Mouse (Mus musculus): Measurements from ENCODE around the gene Ndufaf3. TPM values are rescaled to one million over a fixed set of nuclear protein-coding genes. Genes with fewer than 3 reads are reported as not detected.
"Not testable (repeated sequence)": the region's sequence is repeated elsewhere in the genome, so short reads cannot be mapped to it uniquely, and the experiment has no call there.

The Ndufaf3 gene
- polyA plus RNA-seq (2015; fragmentation: Nextera tagmentation; extraction: Ambion mirVana) = 33.6 and 40.4 TPM in 2 replicates

DNA sequence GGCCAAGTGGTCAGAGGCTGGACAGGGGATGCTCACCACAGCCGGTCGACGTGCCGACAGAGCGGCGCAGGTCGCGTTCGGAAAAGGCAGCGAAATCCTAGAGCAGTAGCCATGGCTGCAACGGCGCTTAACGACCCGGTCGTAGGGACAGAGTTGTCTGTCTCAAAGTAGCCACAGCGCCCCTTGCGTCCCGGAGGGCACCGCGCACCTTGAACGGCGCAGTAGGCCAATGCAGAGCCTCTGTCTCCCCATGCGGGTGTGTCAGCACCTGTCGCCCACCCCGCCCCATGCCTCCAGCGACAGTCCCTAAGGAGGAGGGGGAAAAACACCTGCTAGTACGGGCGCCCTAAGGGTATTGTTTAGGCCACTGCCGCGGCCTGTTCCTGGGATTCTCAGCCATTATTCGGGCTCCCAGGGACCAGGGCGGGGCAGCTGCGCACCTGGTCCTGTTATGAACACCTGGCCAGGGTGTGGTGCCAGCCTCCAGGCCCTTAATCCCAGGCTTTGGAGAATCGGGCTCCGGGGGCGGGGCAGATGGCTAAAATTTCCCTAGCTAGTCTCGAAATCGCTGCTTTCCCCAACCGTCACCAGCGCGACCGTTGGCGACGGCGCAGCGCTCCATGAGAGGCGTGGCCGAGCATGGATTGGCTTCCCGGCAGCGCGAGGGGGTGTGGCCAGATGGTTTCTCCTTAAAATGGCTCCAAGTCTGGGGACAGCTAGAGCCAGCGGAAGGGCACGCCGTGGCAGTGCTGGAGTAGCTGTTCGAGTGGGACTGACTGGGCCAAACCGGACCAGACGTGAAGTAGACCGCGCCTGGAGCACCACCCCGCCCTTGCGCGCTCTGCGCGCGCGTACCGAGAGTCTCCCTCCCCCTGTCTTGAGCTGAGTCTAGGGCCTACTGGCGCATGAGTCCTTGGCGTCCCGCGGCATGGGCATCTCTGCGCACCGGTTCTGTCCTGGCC, at the start of gene Ndufaf3:
Gene Ndufaf3 (minus strand): TSS at position 620 of the 962 bp plus-strand sequence.
- Histone ChIP-seq H3K4me2 (peak within 1 kb of the TSS; percentile 98), H3K27me3 (no peaks in the 10 kb centered on the region), H3K36me3 (peaks cover 50% of the 10 kb centered on the region), H3K9me3 (no peaks in the 10 kb centered on the region), H3K4me3 (peak within 1 kb of the TSS; percentile 74), H3K4me1 (peaks cover 42% of the 10 kb centered on the region), H3K27ac (peak within 1 kb of the TSS; percentile 96), H3K9ac (peak within 1 kb of the TSS; percentile 77)
- under 1% methylated on average over 73 of the region's 73 CpGs for WGBS
- peak; percentile 84 for ATAC-seq (ENCODE audit: insufficient number of reproducible peaks, low FRiP score, low TSS enrichment, low read depth)

- no peak overlapping the region for H3K4me2 ChIP-seq
- H3K27me3 ChIP-seq = no peaks in the 10 kb centered on the region
- H3K9ac ChIP-seq = no peak overlapping the region
- no peak overlapping the region for H3K4me3 ChIP-seq
- no peak overlapping the region for H3K27ac ChIP-seq
- 91% methylated on average over 10 of the region's 10 CpGs for WGBS
- peaks cover 87% of the 10 kb centered on the region for H3K36me3 ChIP-seq
- no peaks in the 10 kb centered on the region for H3K4me1 ChIP-seq
- no peaks in the 10 kb centered on the region for H3K9me3 ChIP-seq
- no peak for ATAC-seq (ENCODE audit: insufficient number of reproducible peaks, low FRiP score, low TSS enrichment, low read depth)
Observed at GRCm38 (mm10) chr9:108611488-108611887, 44.3 kb upstream of the Ndufaf3 start.

- H3K4me3 ChIP-seq = no peak overlapping the region
- peaks cover 94% of the 10 kb centered on the region for H3K36me3 ChIP-seq
- no peaks in the 10 kb centered on the region for H3K9me3 ChIP-seq
- H3K9ac ChIP-seq = no peak overlapping the region
- WGBS = 83% methylated on average over 4 of the region's 4 CpGs
- ATAC-seq (ENCODE audit: insufficient number of reproducible peaks, low FRiP score, low TSS enrichment, low read depth) = no peak
- no peak overlapping the region for H3K27ac ChIP-seq
- no peak overlapping the region for H3K4me2 ChIP-seq
- H3K4me1 ChIP-seq = no peaks in the 10 kb centered on the region
- no peaks in the 10 kb centered on the region for H3K27me3 ChIP-seq
Observed at GRCm38 (mm10) chr9:108608889-108609288, 41.7 kb upstream of the Ndufaf3 start.

DNA sequence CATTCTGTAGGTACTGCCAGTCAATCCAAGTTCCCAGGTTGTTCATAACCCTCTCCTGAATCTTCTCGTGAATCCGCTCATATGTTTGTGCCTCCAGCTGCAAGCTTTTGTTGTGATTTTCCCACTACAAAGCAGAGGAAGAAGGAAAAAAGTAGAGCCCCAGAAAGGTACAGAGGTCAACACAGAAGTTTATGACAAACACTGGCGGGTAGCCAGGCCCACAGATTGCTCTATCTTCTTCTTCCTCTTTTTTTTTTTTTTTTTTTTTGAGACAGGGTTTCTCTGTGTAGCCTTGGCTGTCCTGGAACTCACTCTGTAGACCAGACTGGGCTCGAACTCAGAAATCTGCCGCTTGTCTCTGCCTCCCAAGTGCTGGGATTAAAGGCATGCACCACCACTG, 40.7 kb upstream of the Ndufaf3 start:
- not testable (repeated sequence) for H3K27me3 ChIP-seq; H3K4me3 ChIP-seq; ATAC-seq (ENCODE audit: insufficient number of reproducible peaks, low FRiP score, low TSS enrichment, low read depth); H3K4me2 ChIP-seq; H3K4me1 ChIP-seq; H3K9ac ChIP-seq; H3K27ac ChIP-seq; H3K9me3 ChIP-seq
- H3K36me3 ChIP-seq = peaks cover 95% of the 10 kb centered on the region
- 88% methylated on average over 5 of the region's 5 CpGs for WGBS

- no peak overlapping the region for H3K27ac ChIP-seq
- 74% methylated on average over 4 of the region's 4 CpGs for WGBS
- H3K27me3 ChIP-seq = no peaks in the 10 kb centered on the region
- H3K36me3 ChIP-seq = peaks cover 48% of the 10 kb centered on the region
- no peaks in the 10 kb centered on the region for H3K9me3 ChIP-seq
- ATAC-seq (ENCODE audit: insufficient number of reproducible peaks, low FRiP score, low TSS enrichment, low read depth) = no peak
- H3K4me1 ChIP-seq = peaks cover 10% of the 10 kb centered on the region; the same call in 1 of the 2 replicates
- H3K9ac ChIP-seq = no peak overlapping the region
- H3K4me2 ChIP-seq = no peak overlapping the region
- H3K4me3 ChIP-seq = no peak overlapping the region
Observed at GRCm38 (mm10) chr9:108601986-108602385, 34.8 kb upstream of the Ndufaf3 start.

DNA sequence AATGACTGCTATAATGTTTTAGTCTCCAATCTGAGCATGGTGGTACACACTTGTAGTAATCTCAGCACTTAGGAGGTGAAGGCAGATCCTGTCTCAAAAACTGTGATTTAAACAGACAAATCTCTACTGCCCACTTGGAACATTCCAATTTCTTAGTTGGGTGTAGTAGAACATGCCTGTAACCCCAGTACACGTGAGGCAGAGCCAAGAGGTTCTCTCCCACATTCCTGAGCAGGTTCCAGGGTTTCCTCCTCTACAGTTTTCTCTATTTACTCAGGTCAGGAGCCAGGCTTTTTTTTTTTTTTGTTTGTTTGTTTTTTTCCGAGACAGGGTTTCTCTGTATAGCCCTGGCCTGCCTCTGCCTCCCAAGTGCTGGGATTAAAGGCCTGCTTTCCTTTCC, 32.8 kb upstream of the Ndufaf3 start:
- WGBS = 48% methylated on average over 2 of the region's 2 CpGs
- Histone ChIP-seq H3K4me3 (no peak overlapping the region), H3K36me3 (peaks cover 31% of the 10 kb centered on the region), H3K27ac (no peak overlapping the region), H3K27me3 (no peaks in the 10 kb centered on the region), H3K4me2 (no peak overlapping the region), H3K4me1 (peaks cover 18% of the 10 kb centered on the region; the same call in 1 of the 2 replicates), H3K9me3 (no peaks in the 10 kb centered on the region), H3K9ac (no peak overlapping the region)
- ATAC-seq (ENCODE audit: insufficient number of reproducible peaks, low FRiP score, low TSS enrichment, low read depth) = no peak

- Histone ChIP-seq H3K4me2 (no peak overlapping the region), H3K27ac (no peak overlapping the region), H3K9me3 (no peaks in the 10 kb centered on the region), H3K27me3 (no peaks in the 10 kb centered on the region), H3K36me3 (peaks cover 22% of the 10 kb centered on the region), H3K4me1 (peaks cover 18% of the 10 kb centered on the region; the same call in 1 of the 2 replicates), H3K9ac (no peak overlapping the region), H3K4me3 (no peak overlapping the region)
- 72% methylated on average over 4 of the region's 4 CpGs for WGBS
- no peak for ATAC-seq (ENCODE audit: insufficient number of reproducible peaks, low FRiP score, low TSS enrichment, low read depth)
Observed at GRCm38 (mm10) chr9:108599021-108599566, 31.9 kb upstream of the Ndufaf3 start.

GRCm38 (mm10) chr9:108596998-108597764, 29.9 kb upstream of the Ndufaf3 start, which contains the start of gene P4htm:
Gene P4htm (minus strand): TSS chr9:108597667.
- H3K4me3 ChIP-seq = peak within 1 kb of the TSS; percentile 76
- peak within 1 kb of the TSS; percentile 17; the same call in 1 of the 2 replicates for H3K27ac ChIP-seq
- H3K27me3 ChIP-seq = no peaks in the 10 kb centered on the region
- H3K9me3 ChIP-seq = no peaks in the 10 kb centered on the region
- WGBS = 2% methylated on average over 69 of the region's 69 CpGs
- peak within 1 kb of the TSS; percentile 54 for H3K9ac ChIP-seq
- H3K4me1 ChIP-seq = peaks cover 18% of the 10 kb centered on the region; the same call in 1 of the 2 replicates
- H3K36me3 ChIP-seq = peaks cover 3% of the 10 kb centered on the region; the same call in 1 of the 2 replicates
- H3K4me2 ChIP-seq = peak within 1 kb of the TSS; percentile 91
- ATAC-seq (ENCODE audit: insufficient number of reproducible peaks, low FRiP score, low TSS enrichment, low read depth) = peak; percentile 79

GRCm38 (mm10) chr9:108594354-108594753, 27.1 kb upstream of the Ndufaf3 start:
- 80% methylated on average over 3 of the region's 3 CpGs for WGBS
- no peaks in the 10 kb centered on the region for H3K36me3 ChIP-seq
- no peak overlapping the region for H3K9ac ChIP-seq
- no peak overlapping the region for H3K4me2 ChIP-seq
- peaks cover 18% of the 10 kb centered on the region; the same call in 1 of the 2 replicates for H3K4me1 ChIP-seq
- H3K9me3 ChIP-seq = no peaks in the 10 kb centered on the region
- no peak overlapping the region for H3K4me3 ChIP-seq
- H3K27me3 ChIP-seq = no peaks in the 10 kb centered on the region
- H3K27ac ChIP-seq = no peak overlapping the region
- no peak for ATAC-seq (ENCODE audit: insufficient number of reproducible peaks, low FRiP score, low TSS enrichment, low read depth)

DNA sequence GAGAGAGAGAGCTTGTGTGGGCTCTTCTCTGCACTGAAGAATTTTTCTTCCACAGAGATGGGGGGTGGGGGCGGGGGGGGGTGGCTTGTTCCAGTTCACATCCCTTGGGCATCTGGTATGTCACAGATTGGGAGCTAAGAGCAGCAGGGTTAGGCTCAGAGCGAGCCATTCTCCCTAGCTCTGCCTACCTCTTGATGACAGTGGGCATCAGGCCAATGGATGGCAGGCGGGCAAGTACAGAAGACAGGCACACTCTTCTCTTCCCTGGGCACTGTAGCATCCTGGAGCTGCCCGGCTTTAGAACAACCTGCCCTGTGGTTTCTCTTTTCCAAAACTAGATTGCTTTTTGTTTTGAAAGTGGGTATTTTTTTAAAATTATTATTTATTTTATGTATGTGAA, 24.2 kb upstream of the Ndufaf3 start:
- 87% methylated on average over 4 of the region's 4 CpGs for WGBS
- no peak for ATAC-seq (ENCODE audit: insufficient number of reproducible peaks, low FRiP score, low TSS enrichment, low read depth)
- peaks cover 20% of the 10 kb centered on the region for H3K4me1 ChIP-seq
- H3K27me3 ChIP-seq = no peaks in the 10 kb centered on the region
- no peak overlapping the region for H3K9ac ChIP-seq
- no peaks in the 10 kb centered on the region for H3K9me3 ChIP-seq
- H3K4me2 ChIP-seq = no peak overlapping the region
- no peaks in the 10 kb centered on the region for H3K36me3 ChIP-seq
- H3K27ac ChIP-seq = no peak overlapping the region
- H3K4me3 ChIP-seq = no peak overlapping the region

DNA sequence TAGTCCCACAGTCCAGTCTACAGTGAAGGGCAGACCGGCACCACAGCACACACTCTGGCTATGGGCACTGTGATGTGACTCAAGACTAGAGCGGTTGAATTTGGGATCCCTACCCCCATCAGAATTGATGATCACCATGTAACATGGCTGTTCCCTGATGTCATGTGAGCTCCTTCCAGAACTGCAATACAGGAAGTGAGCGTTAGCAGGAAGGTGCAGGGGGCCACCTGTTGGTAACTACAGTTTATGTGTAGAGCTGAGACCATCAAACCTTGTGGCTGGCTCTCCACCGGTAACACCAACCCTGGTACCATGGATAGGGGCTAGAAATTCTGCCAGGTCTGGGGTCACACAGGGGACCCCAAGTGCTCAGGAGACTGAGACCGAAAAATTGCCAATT, 22.0 kb upstream of the Ndufaf3 start:
- Histone ChIP-seq H3K27ac (no peak overlapping the region), H3K36me3 (no peaks in the 10 kb centered on the region), H3K9ac (no peak overlapping the region), H3K9me3 (no peaks in the 10 kb centered on the region), H3K27me3 (no peaks in the 10 kb centered on the region), H3K4me3 (no peak overlapping the region), H3K4me2 (no peak overlapping the region), H3K4me1 (peaks cover 17% of the 10 kb centered on the region)
- WGBS = 63% methylated on average over 5 of the region's 5 CpGs
- no peak for ATAC-seq (ENCODE audit: insufficient number of reproducible peaks, low FRiP score, low TSS enrichment, low read depth)
